Mouse (Mus musculus): ENCODE measurements around the gene Kcnq2. TPM values are rescaled to one million over a fixed set of nuclear protein-coding genes. Genes with fewer than 3 reads are reported as not detected.

Kcnq2 gene
- polyA plus RNA-seq, 1 experiment from 2014 or later: 2.0 TPM

DNA sequence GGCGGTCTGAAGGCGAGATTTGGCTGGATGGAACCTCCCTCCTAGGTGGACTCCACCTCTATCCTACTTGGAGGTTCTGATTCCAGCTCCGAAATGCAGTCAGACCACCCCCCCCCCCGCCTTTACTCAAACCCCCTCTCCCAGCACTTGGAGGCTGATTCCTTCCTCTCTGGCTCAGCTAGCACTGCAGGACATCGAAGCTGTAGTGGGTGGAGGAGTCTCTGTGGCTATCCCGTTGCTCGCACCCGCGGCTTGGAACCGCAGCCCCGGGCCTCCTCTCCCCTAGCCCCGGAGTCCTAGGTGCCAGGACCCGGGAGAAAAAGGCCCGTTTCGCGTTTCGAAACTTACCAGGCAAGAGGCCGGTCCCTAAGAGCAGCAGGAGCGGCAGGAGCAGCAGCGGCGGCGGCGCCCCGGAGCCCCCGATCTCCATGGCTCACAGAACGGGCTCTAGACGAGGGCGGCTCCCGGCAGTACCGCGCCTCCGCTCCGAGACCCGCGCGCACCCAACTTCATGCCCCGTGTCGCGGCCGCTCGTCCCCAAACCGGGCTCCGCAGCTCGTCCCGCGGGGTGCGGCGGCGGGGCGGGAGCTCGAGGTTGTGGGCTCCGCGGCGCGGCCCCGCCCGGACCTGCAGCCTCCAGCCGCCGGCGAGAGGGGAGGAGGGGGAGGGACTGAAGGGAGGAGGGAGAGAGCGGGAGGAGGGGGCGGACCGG, 96.3 kb downstream of the Kcnq2 start:
- ATAC-seq (replicated peaks; ENCODE audit: low FRiP score, low TSS enrichment, low read depth) (no peak; the same call in 1 of the 2 replicates), DNase-seq (ENCODE audit: low spot score) (peak; percentile 72)
- Histone ChIP-seq H3K4me3 (ENCODE audit: low read depth, low read length) (peak overlapping the region; percentile 55), H3K27ac (ENCODE audit: low read depth) (no peak overlapping the region), H3K36me3 (ENCODE audit: control insufficient read depth, insufficient read depth, low read length) (no peaks in the 10 kb centered on the region), H3K27me3 (replicated peaks; ENCODE audit: control insufficient read depth, insufficient read depth, low read length) (peaks cover 48% of the 10 kb centered on the region), H3K4me2 (ENCODE audit: low read length) (peak overlapping the region; percentile 89), H3K9me3 (ENCODE audit: control insufficient read depth, low read length) (no peaks in the 10 kb centered on the region), H3K9ac (ENCODE audit: low read length) (peak overlapping the region; percentile 43), H3K4me1 (replicated peaks; ENCODE audit: control insufficient read depth, insufficient read depth, low read length) (no peaks in the 10 kb centered on the region; the same call in 1 of the 2 replicates)
- WGBS: under 1% methylated on average over 63 of the region's 63 CpGs

DNA sequence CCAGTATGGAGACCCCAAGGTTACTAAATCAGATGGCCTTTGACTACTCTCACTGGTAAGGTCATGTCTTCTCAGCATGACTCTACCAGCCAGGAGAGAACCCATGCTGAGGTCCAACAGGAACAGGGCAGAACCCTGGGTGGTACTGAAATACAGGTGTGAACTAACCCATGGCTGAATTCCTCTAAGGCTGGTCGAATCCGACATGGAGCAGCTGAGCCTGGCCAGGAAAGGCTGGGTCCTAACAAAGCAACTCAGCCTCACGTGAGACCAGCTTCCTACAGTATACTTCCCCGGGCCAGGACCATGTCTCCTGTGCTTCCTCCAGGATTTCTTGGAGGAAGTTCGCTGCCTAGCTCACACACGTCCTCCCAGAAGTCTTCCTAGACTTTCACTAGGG, 98.5 kb downstream of the Kcnq2 start:
- H3K9ac ChIP-seq (ENCODE audit: low read length): no peak overlapping the region
- H3K36me3 ChIP-seq (ENCODE audit: control insufficient read depth, insufficient read depth, low read length): no peaks in the 10 kb centered on the region
- no peaks in the 10 kb centered on the region; the same call in 1 of the 2 replicates for H3K4me1 ChIP-seq (replicated peaks; ENCODE audit: control insufficient read depth, insufficient read depth, low read length)
- peaks cover 50% of the 10 kb centered on the region for H3K27me3 ChIP-seq (replicated peaks; ENCODE audit: control insufficient read depth, insufficient read depth, low read length)
- no peak overlapping the region for H3K4me3 ChIP-seq (ENCODE audit: low read depth, low read length)
- H3K27ac ChIP-seq (ENCODE audit: low read depth): no peak overlapping the region
- 72% methylated on average over 6 of the region's 6 CpGs for WGBS
- no peaks in the 10 kb centered on the region for H3K9me3 ChIP-seq (ENCODE audit: control insufficient read depth, low read length)
- H3K4me2 ChIP-seq (ENCODE audit: low read length): no peak overlapping the region
- ATAC-seq (replicated peaks; ENCODE audit: low FRiP score, low TSS enrichment, low read depth) (no peak), DNase-seq (ENCODE audit: low spot score) (no peak)

GRCm38 (mm10) chr2:181035186-181035585, 99.9 kb downstream of the Kcnq2 start:
- Histone ChIP-seq H3K4me3 (ENCODE audit: low read depth, low read length) (no peak overlapping the region), H3K27me3 (replicated peaks; ENCODE audit: control insufficient read depth, insufficient read depth, low read length) (peaks cover 39% of the 10 kb centered on the region)
- ATAC-seq (replicated peaks; ENCODE audit: low FRiP score, low TSS enrichment, low read depth): no peak

GRCm38 (mm10) chr2:181033310-181033709, 101.8 kb downstream of the Kcnq2 start:
- Histone ChIP-seq H3K27me3 (replicated peaks; ENCODE audit: control insufficient read depth, insufficient read depth, low read length) (peaks cover 21% of the 10 kb centered on the region), H3K4me3 (ENCODE audit: low read depth, low read length) (no peak overlapping the region), H3K4me1 (replicated peaks; ENCODE audit: control insufficient read depth, insufficient read depth, low read length) (no peaks in the 10 kb centered on the region), H3K9me3 (ENCODE audit: control insufficient read depth, low read length) (no peaks in the 10 kb centered on the region), H3K27ac (ENCODE audit: low read depth) (no peak overlapping the region), H3K9ac (ENCODE audit: low read length) (no peak overlapping the region), H3K4me2 (ENCODE audit: low read length) (no peak overlapping the region), H3K36me3 (ENCODE audit: control insufficient read depth, insufficient read depth, low read length) (no peaks in the 10 kb centered on the region)
- WGBS: 59% methylated on average over 6 of the region's 6 CpGs
- DNase-seq (ENCODE audit: low spot score) (no peak), ATAC-seq (replicated peaks; ENCODE audit: low FRiP score, low TSS enrichment, low read depth) (no peak)

More at GRCm38 (mm10) chr2:181035186-181035585, 99.9 kb downstream of the Kcnq2 start:
- no peak for DNase-seq (ENCODE audit: low spot score)
- Histone ChIP-seq H3K9me3 (ENCODE audit: control insufficient read depth, low read length) (no peaks in the 10 kb centered on the region), H3K4me2 (ENCODE audit: low read length) (no peak overlapping the region), H3K36me3 (ENCODE audit: control insufficient read depth, insufficient read depth, low read length) (no peaks in the 10 kb centered on the region), H3K9ac (ENCODE audit: low read length) (no peak overlapping the region), H3K27ac (ENCODE audit: low read depth) (no peak overlapping the region), H3K4me1 (replicated peaks; ENCODE audit: control insufficient read depth, insufficient read depth, low read length) (no peaks in the 10 kb centered on the region; the same call in 1 of the 2 replicates)
- 77% methylated on average over 7 of the region's 7 CpGs for WGBS

GRCm38 (mm10) chr2:181032407-181032806, 102.7 kb downstream of the Kcnq2 start:
- ATAC-seq (replicated peaks; ENCODE audit: low FRiP score, low TSS enrichment, low read depth): no peak

DNA sequence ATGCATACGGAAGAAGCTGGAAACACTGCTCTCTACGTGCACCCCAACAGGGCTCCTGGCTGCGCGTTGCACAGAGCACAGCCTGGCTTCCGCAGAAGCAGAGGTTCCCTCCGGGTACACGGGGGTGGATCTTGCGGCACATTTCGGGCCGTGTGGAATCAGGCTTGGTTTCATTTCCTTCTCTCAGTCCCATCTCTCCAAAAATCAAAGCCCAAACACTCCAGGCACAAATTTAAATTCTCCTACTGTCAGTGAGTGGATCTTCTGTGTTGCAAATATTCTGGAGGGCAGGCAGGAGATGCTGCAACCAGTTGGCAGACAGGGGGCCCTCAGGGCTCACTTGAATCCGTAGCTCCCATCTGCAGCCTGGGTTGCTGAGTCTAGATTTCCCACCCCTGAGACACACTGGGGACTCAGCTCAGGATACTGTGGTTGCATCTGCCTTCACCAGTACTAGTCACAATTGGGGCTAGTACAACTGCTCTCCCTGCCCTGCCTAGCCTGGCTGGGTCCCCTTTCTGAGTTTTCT, 103.6 kb downstream of the Kcnq2 start:
- H3K27me3 ChIP-seq (replicated peaks; ENCODE audit: control insufficient read depth, insufficient read depth, low read length): peaks cover 2% of the 10 kb centered on the region; the same call in 1 of the 2 replicates
- no peaks in the 10 kb centered on the region for H3K4me1 ChIP-seq (replicated peaks; ENCODE audit: control insufficient read depth, insufficient read depth, low read length)
- 75% methylated on average over 11 of the region's 11 CpGs for WGBS

More at GRCm38 (mm10) chr2:181032407-181032806, 102.7 kb downstream of the Kcnq2 start:
- Histone ChIP-seq H3K4me2 (ENCODE audit: low read length) (no peak overlapping the region), H3K9ac (ENCODE audit: low read length) (no peak overlapping the region), H3K27me3 (replicated peaks; ENCODE audit: control insufficient read depth, insufficient read depth, low read length) (peaks cover 12% of the 10 kb centered on the region), H3K36me3 (ENCODE audit: control insufficient read depth, insufficient read depth, low read length) (no peaks in the 10 kb centered on the region), H3K27ac (ENCODE audit: low read depth) (no peak overlapping the region), H3K9me3 (ENCODE audit: control insufficient read depth, low read length) (no peaks in the 10 kb centered on the region), H3K4me1 (replicated peaks; ENCODE audit: control insufficient read depth, insufficient read depth, low read length) (no peaks in the 10 kb centered on the region), H3K4me3 (ENCODE audit: low read depth, low read length) (no peak overlapping the region)
- no peak for DNase-seq (ENCODE audit: low spot score)
- 46% methylated on average over 5 of the region's 5 CpGs for WGBS

More for the DNA sequence above, 103.6 kb downstream of the Kcnq2 start:
- H3K9ac ChIP-seq (ENCODE audit: low read length): no peak overlapping the region
- H3K4me2 ChIP-seq (ENCODE audit: low read length): no peak overlapping the region
- ATAC-seq (replicated peaks; ENCODE audit: low FRiP score, low TSS enrichment, low read depth): no peak
- no peaks in the 10 kb centered on the region for H3K36me3 ChIP-seq (ENCODE audit: control insufficient read depth, insufficient read depth, low read length)
- DNase-seq (ENCODE audit: low spot score): no peak
- no peak overlapping the region for H3K4me3 ChIP-seq (ENCODE audit: low read depth, low read length)
- H3K9me3 ChIP-seq (ENCODE audit: control insufficient read depth, low read length): no peaks in the 10 kb centered on the region
- H3K27ac ChIP-seq (ENCODE audit: low read depth): no peak overlapping the region

Other genes with a start within 250 kb of the Kcnq2 start
- 42.0 and 61.0 TPM in 2 replicates for gene Ythdf1, start 214.4 kb downstream of the Kcnq2 start, polyA plus RNA-seq (2014; fragmentation: Nextera tagmentation; extraction: Ambion mirVana)
- 0.26 TPM in 1 of 2 replicates, not detected in the other for gene Birc7, start 206.3 kb downstream of the Kcnq2 start, polyA plus RNA-seq (2014; fragmentation: Nextera tagmentation; extraction: Ambion mirVana)
- gene Nkain4, start 180.6 kb downstream of the Kcnq2 start, polyA plus RNA-seq (2014; fragmentation: Nextera tagmentation; extraction: Ambion mirVana): 51.0 and 53.3 TPM in 2 replicates
- 77.0 and 78.6 TPM in 2 replicates for gene Arfgap1, start 168.1 kb downstream of the Kcnq2 start, polyA plus RNA-seq (2014; fragmentation: Nextera tagmentation; extraction: Ambion mirVana)
- 0.24 and 0.26 TPM in 2 replicates for gene Col20a1, start 148.8 kb downstream of the Kcnq2 start, polyA plus RNA-seq (2014; fragmentation: Nextera tagmentation; extraction: Ambion mirVana)
- gene Chrna4, start 91.8 kb downstream of the Kcnq2 start, polyA plus RNA-seq (2014; fragmentation: Nextera tagmentation; extraction: Ambion mirVana): 2.0 and 2.1 TPM in 2 replicates
- gene Eef1a2, start 21.7 kb upstream of the Kcnq2 start, polyA plus RNA-seq (2014; fragmentation: Nextera tagmentation; extraction: Ambion mirVana): 0.32 and 0.36 TPM in 2 replicates
- 350 and 369 TPM in 2 replicates for gene Ppdpf, start 51.9 kb upstream of the Kcnq2 start, polyA plus RNA-seq (2014; fragmentation: Nextera tagmentation; extraction: Ambion mirVana)
- not detected in 2 replicates for gene Ptk6, start 67.5 kb upstream of the Kcnq2 start, polyA plus RNA-seq (2014; fragmentation: Nextera tagmentation; extraction: Ambion mirVana)
- 0.09 TPM in 1 of 2 replicates, not detected in the other for gene Srms, start 77.9 kb upstream of the Kcnq2 start, polyA plus RNA-seq (2014; fragmentation: Nextera tagmentation; extraction: Ambion mirVana)
- not detected in 2 replicates for gene Fndc11, start 84.7 kb upstream of the Kcnq2 start, polyA plus RNA-seq (2014; fragmentation: Nextera tagmentation; extraction: Ambion mirVana)
- gene Helz2, start 106.7 kb upstream of the Kcnq2 start, polyA plus RNA-seq (2014; fragmentation: Nextera tagmentation; extraction: Ambion mirVana): 2.6 and 2.8 TPM in 2 replicates
- 16.4 and 16.6 TPM in 2 replicates for gene Gmeb2, start 152.7 kb upstream of the Kcnq2 start, polyA plus RNA-seq (2014; fragmentation: Nextera tagmentation; extraction: Ambion mirVana)
- 56.5 and 63.9 TPM in 2 replicates for gene Stmn3, start 179.2 kb upstream of the Kcnq2 start, polyA plus RNA-seq (2014; fragmentation: Nextera tagmentation; extraction: Ambion mirVana)
- gene Rtel1, start 184.4 kb upstream of the Kcnq2 start, polyA plus RNA-seq (2014; fragmentation: Nextera tagmentation; extraction: Ambion mirVana): 53.7 and 57.1 TPM in 2 replicates
- 34.4 and 38.2 TPM in 2 replicates for gene Zgpat, start 229.6 kb upstream of the Kcnq2 start, polyA plus RNA-seq (2014; fragmentation: Nextera tagmentation; extraction: Ambion mirVana)
- 50.3 and 52.6 TPM in 2 replicates for gene Arfrp1, start 230.1 kb upstream of the Kcnq2 start, polyA plus RNA-seq (2014; fragmentation: Nextera tagmentation; extraction: Ambion mirVana)
- 20.5 and 22.2 TPM in 2 replicates for gene Lime1, start 244.8 kb upstream of the Kcnq2 start, polyA plus RNA-seq (2014; fragmentation: Nextera tagmentation; extraction: Ambion mirVana)

Measured in intestine, embryonic 14.5 days (tissue).